Mouse (Mus musculus) forebrain, embryonic 16.5 days (tissue): Measurements from ENCODE around the gene Reep1. TPM values are rescaled to one million over a fixed set of nuclear protein-coding genes. Genes with fewer than 3 reads are reported as not detected.
A peak's percentile ranks its signal among the peaks of the same experiment; 100 is the strongest.

ENCODE experiments used
- ATAC-seq: fragments of 200-750 bp; cut with Nextera tagmentation; 2 replicates; pipeline ENCODE4 v1.8.0; 2017; ENCODE audit warnings: mild to moderate bottlenecking, moderate library complexity
- H3K27ac ChIP-seq: fragments of 300-500 bp; sonication (generic); 2 replicates; pipeline ENCODE4 v1.5.1; 2014; ENCODE audit warnings: low read length, control low read depth
- H3K27me3 ChIP-seq: fragments of 300-500 bp; sonication (generic); replicated peaks from 2 replicates; pipeline ENCODE4 v1.6.1; 2014; ENCODE audit warnings: low read length; ENCODE audit not compliant: control insufficient read depth, insufficient read depth
- H3K36me3 ChIP-seq: fragments of 300-500 bp; sonication (generic); 2 replicates; pipeline ENCODE4 v1.6.1; 2014; ENCODE audit not compliant: control insufficient read depth, insufficient read depth
- H3K4me1 ChIP-seq: fragments of 300-500 bp; sonication (generic); replicated peaks from 2 replicates; pipeline ENCODE4 v1.6.1; 2014; ENCODE audit warnings: low read length; ENCODE audit not compliant: control insufficient read depth, insufficient read depth
- H3K4me2 ChIP-seq: fragments of 300-500 bp; sonication (generic); 2 replicates; pipeline ENCODE4 v1.6.1; 2014; ENCODE audit warnings: mild to moderate bottlenecking, low read length, control low read depth
- H3K4me3 ChIP-seq: fragments of 300-500 bp; sonication (generic); replicated peaks from 2 replicates; pipeline ENCODE4 v1.5.1; 2014; ENCODE audit warnings: mild to moderate bottlenecking, low read length, control low read depth
- H3K9ac ChIP-seq: fragments of 300-500 bp; sonication (generic); replicated peaks from 2 replicates; pipeline ENCODE4 v1.6.1; 2014; ENCODE audit warnings: low read depth, low read length, control low read depth
- H3K9me3 ChIP-seq: fragments of 300-500 bp; sonication (generic); 2 replicates; pipeline ENCODE4 v1.6.1; 2016; ENCODE audit warnings: low read length; ENCODE audit not compliant: control insufficient read depth
- WGBS: fragments of 180-500 bp; shearing (Covaris S2); extraction: QIAGEN DNeasy Blood & Tissue Kit; methylation state at CpG from one replicate; pipeline ENCODE4 v1.1.7; 2014; 5-methylcytosine and 5-hydroxymethylcytosine counted together
- polyA plus RNA-seq: library from polyadenylated mRNA; unstranded; fragments of >200 nt; fragmentation: Nextera tagmentation; extraction: Ambion mirVana; gene quantifications from 2 replicates; pipeline ENCODE4 v1.2.1, GENCODE M21; 2015

Gene Reep1
- polyA plus RNA-seq, 1 experiment from 2014 or later, result 239 TPM

DNA sequence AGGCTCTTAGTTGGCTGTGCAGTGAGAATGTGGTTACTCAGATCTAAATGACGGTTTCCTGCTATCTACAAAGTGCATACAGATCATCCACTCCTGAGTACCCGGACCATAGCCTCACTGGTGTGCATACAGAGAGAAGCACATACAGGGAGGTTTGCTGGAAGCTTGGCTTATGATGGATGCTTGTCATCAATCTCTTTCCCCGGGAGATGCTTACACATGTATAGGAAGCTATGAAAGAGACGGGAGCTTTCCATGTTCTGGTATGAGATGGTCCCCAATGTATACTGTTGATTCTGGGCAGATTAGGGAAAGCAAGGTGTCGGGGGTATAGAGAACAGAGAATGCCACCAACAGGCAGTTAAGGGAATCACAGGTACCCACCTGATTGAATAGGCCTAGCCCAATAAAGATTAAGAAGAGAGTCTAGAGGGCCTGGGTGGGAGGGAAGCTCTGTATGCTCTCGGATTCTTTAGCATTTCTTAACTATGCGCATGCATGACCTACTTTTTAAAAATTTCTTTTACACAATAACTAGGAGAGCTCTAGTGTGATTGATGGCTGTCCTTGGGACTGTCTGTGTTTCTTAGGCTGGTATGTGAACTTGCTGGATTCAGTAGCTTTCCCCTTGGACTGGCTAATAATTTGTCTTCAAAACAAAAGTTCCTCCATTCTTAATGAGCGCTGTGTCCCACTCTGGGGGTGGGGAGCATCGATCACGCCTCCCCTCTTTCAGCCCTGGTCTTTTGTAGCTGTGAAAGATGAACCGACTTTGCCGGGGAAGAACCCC lies 62.7 kb downstream of the Reep1 start:
- no peak overlapping the region for H3K27ac ChIP-seq
- ATAC-seq, result no peak
- no peak overlapping the region for H3K9ac ChIP-seq
- peaks cover 6% of the 10 kb centered on the region for H3K4me1 ChIP-seq
- WGBS, result 71% methylated on average over 12 of the region's 12 CpGs
- H3K27me3 ChIP-seq, result no peaks in the 10 kb centered on the region
- H3K9me3 ChIP-seq, result no peaks in the 10 kb centered on the region; the same call in 1 of the 2 replicates
- H3K36me3 ChIP-seq, result peaks cover 11% of the 10 kb centered on the region
- no peak overlapping the region for H3K4me2 ChIP-seq
- no peak overlapping the region for H3K4me3 ChIP-seq

DNA sequence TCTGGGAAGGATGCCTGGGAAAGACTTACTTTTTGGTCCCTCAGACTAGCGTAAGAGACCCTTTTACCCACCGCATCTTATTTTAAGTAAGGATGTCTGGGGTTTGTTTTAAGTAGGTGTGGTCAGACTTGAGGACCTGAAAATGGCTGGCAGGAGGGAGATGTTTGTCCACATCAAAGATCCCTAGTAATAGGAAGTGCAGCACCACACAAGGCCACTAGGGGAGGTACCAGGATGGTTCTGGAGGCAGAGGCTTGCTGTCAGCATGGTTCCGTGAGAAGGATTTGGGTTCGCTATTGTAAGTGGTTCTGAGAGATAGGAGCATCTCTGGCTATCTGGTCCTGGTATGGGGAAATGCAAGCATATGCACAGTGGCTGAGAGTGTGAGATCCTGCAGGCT lies 63.5 kb downstream of the Reep1 start:
- Histone ChIP-seq H3K4me3 (no peak overlapping the region), H3K27ac (no peak overlapping the region), H3K4me2 (no peak overlapping the region), H3K36me3 (peaks cover 11% of the 10 kb centered on the region), H3K9me3 (no peaks in the 10 kb centered on the region; the same call in 1 of the 2 replicates), H3K4me1 (peaks cover 6% of the 10 kb centered on the region), H3K27me3 (no peaks in the 10 kb centered on the region), H3K9ac (no peak overlapping the region)
- no peak for ATAC-seq
- 98% methylated on average over 4 of the region's 4 CpGs for WGBS

DNA sequence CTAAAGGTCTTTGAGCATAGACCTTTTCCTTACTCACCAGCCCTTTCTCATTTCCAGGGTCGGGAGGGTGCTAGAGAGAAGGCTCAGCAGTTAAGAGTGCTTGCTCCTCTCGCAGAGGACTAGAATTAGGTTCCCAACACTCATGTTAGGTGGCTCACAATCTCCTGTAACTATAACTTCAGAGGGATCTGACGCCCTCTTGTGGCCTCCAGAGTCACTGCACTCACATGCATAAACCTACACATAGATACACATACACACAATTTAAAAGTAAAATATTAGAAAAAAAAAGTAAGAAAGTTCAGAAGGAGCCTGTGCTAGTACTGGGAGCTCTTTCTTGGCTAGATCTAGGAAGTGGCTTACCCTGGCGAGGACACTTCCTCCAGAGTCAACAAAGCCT lies 63.9 kb downstream of the Reep1 start:
- H3K4me2 ChIP-seq, result no peak overlapping the region
- no peak overlapping the region for H3K4me3 ChIP-seq
- no peak for ATAC-seq
- H3K9ac ChIP-seq, result no peak overlapping the region
- peaks cover 11% of the 10 kb centered on the region for H3K36me3 ChIP-seq
- peaks cover 6% of the 10 kb centered on the region for H3K4me1 ChIP-seq
- no peaks in the 10 kb centered on the region; the same call in 1 of the 2 replicates for H3K9me3 ChIP-seq
- H3K27me3 ChIP-seq, result no peaks in the 10 kb centered on the region
- WGBS, result 94% methylated on average over 4 of the region's 4 CpGs
- no peak overlapping the region for H3K27ac ChIP-seq

DNA sequence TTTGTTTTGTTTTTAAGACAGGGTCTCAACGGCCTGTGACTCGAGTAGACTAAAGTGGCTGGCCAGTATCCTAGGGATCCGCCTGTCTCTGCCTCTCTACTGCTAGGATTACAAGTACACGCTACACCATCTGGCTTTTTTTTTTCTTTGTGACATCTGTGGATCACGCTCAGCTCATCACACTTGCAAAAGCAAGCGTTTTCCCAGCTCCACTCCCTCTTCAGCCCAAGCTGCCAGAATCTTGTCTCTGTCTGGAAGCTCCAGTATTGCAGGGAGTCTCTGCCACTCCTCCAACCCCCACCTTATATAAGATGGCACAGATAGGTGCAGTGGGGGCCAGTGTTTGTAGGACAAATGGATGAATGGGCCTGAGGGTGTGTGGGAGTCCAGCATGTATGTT lies 64.8 kb downstream of the Reep1 start:
- Histone ChIP-seq H3K4me2 (no peak overlapping the region), H3K27ac (peak overlapping the region; percentile 67), H3K27me3 (no peaks in the 10 kb centered on the region), H3K4me1 (peaks cover 6% of the 10 kb centered on the region), H3K36me3 (peaks cover 11% of the 10 kb centered on the region), H3K9ac (no peak overlapping the region), H3K4me3 (no peak overlapping the region), H3K9me3 (no peaks in the 10 kb centered on the region; the same call in 1 of the 2 replicates)
- peak; percentile 84 for ATAC-seq
- 55% methylated on average over 6 of the region's 6 CpGs for WGBS

DNA sequence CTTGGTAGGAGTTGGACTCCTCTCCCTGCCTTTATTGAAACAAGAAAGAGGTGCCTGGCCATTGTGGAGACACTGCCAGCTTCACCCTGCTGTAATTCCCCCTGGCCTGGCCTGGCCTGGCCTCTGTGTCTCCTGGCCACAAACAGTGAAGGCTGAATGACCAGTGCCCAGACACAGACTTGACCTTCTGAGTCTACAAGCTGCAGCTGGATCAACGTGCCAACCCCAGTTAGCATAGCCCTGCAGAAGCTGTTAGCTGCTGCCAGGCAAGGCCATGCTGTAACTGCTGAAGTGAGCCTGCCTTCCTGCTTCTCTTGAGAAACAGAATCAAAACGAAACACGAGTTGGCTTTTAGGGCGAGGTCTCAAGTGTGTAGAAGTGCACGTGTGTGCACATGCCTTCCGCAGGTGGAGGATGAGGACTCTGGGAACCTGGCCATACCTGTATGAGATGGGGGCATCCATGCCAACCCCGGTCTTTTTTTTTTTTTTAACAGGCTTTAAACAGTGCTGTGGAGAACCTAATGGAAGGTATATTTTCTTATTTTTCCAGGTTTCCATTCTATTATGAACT lies 65.4 kb downstream of the Reep1 start:
- H3K4me1 ChIP-seq, result peaks cover 6% of the 10 kb centered on the region
- H3K9me3 ChIP-seq, result no peaks in the 10 kb centered on the region; the same call in 1 of the 2 replicates
- 83% methylated on average over 7 of the region's 7 CpGs for WGBS
- H3K4me2 ChIP-seq, result no peak overlapping the region
- H3K27me3 ChIP-seq, result no peaks in the 10 kb centered on the region
- no peak overlapping the region for H3K9ac ChIP-seq
- no peak for ATAC-seq
- peak overlapping the region; percentile 67 for H3K27ac ChIP-seq
- no peak overlapping the region for H3K4me3 ChIP-seq
- peaks cover 11% of the 10 kb centered on the region for H3K36me3 ChIP-seq

DNA sequence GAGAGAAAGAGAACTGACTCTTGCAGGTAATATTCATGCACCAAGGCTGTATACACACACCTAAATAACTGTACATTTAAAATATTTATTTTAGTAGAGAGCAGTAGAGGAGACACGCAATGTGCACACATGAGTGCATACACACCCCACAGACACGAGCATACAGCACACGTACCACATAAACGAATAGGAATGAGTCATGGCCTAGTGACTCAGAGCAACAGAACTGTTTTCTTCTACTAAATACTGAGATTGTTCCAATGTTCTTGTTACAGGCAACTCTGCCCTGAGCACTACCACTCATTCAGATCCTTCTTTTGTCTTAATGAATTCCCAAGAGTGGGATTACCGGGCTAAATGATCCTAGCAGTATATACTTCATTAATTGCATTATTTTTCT lies 70.7 kb downstream of the Reep1 start:
- H3K36me3 ChIP-seq, result peaks cover 2% of the 10 kb centered on the region; the same call in 1 of the 2 replicates
- no peak overlapping the region for H3K9ac ChIP-seq
- no peak overlapping the region for H3K27ac ChIP-seq
- no peaks in the 10 kb centered on the region for H3K4me1 ChIP-seq
- no peaks in the 10 kb centered on the region for H3K27me3 ChIP-seq
- no peak overlapping the region for H3K4me3 ChIP-seq
- no peak overlapping the region for H3K4me2 ChIP-seq
- 54% methylated on average over 5 of the region's 5 CpGs for WGBS
- no peak for ATAC-seq
- H3K9me3 ChIP-seq, result no peaks in the 10 kb centered on the region

DNA sequence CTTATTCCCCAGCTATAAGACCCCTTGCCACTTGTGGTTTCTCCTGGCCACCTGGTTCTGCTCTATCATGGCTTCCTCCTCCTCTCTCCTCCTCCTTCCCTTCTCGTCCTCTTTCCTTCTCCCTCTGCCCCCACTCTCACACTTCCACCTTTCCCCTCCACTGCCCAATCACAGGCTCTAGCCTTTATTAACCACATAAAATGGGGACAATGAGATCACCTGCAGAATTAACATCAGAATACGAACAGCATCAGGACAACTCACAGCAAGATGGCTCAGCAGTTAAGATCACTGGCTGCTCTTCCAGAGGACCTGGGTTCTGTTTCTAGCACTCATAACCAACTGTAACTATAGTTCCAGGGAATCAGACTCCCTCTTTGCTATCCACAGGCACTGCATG lies 72.5 kb downstream of the Reep1 start:
- Histone ChIP-seq H3K4me2 (no peak overlapping the region), H3K9ac (no peak overlapping the region), H3K4me1 (no peaks in the 10 kb centered on the region), H3K9me3 (no peaks in the 10 kb centered on the region), H3K27me3 (no peaks in the 10 kb centered on the region), H3K4me3 (no peak overlapping the region), H3K36me3 (peaks cover 5% of the 10 kb centered on the region), H3K27ac (no peak overlapping the region)
- WGBS, result 57% methylated on average over 2 of the region's 2 CpGs
- ATAC-seq, result no peak

DNA sequence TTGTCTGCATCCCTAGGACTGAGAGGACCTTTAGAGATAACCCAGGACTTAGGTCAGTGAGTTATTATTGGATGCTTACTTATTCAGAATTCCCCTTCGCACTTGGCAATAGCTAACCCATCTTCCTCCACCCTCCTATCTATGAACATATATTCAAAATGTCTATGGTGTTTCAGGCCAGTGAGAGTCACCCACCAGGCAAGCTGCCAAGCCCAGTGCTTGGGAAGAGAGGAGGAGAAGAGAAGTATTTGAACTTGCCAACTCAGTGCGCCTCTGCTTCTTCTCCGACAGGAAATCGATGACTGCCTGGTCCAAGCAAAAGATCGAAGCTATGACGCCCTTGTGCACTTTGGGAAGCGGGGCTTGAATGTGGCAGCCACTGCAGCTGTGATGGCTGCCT lies 73.1 kb downstream of the Reep1 start:
- Histone ChIP-seq H3K27me3 (no peaks in the 10 kb centered on the region), H3K36me3 (peaks cover 5% of the 10 kb centered on the region), H3K4me1 (no peaks in the 10 kb centered on the region), H3K9ac (no peak overlapping the region), H3K4me3 (no peak overlapping the region), H3K9me3 (no peaks in the 10 kb centered on the region), H3K27ac (no peak overlapping the region), H3K4me2 (no peak overlapping the region)
- 93% methylated on average over 7 of the region's 7 CpGs for WGBS
- ATAC-seq, result no peak

DNA sequence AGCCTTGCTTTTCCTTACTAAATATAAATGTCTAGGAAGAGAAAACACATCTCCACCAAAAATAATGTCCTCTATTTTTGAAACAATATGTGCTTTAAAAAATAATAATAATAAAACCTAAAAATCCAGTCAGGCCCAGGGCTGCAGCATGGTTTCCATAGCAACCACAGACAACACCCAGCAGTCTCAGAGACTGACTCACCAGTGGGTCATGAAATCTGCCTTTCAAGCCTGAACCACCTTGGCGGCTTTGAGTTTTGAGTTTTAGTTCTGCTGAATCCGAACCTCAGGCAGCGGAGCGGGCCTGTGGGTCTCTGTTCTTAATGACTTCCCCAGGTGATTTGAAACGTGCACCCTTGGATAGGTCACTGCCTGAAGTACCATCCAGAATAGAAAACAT lies 75.8 kb downstream of the Reep1 start:
- no peaks in the 10 kb centered on the region for H3K4me1 ChIP-seq
- H3K4me2 ChIP-seq, result no peak overlapping the region
- no peak for ATAC-seq
- H3K9me3 ChIP-seq, result no peaks in the 10 kb centered on the region
- H3K27ac ChIP-seq, result no peak overlapping the region
- 92% methylated on average over 5 of the region's 5 CpGs for WGBS
- no peak overlapping the region for H3K9ac ChIP-seq
- H3K27me3 ChIP-seq, result no peaks in the 10 kb centered on the region
- H3K36me3 ChIP-seq, result peaks cover 5% of the 10 kb centered on the region
- no peak overlapping the region for H3K4me3 ChIP-seq
